Mouse (Mus musculus) lung, adult 2 months (tissue): ENCODE results near the gene Kdm2a. TPM values are rescaled to one million over a fixed set of nuclear protein-coding genes. Genes with fewer than 3 reads are reported as not detected.

ENCODE experiments used
- DNase-seq: peaks from one replicate; pipeline ENCODE4 v3.0.0; 2022
- H3K4me1 ChIP-seq: fragments of 200-500 bp; 2 replicates; pipeline ENCODE4 v1.6.1; 2011; ENCODE audit warnings: low read length; ENCODE audit not compliant: control insufficient read depth, insufficient read depth
- H3K4me3 ChIP-seq: fragments of 200-500 bp; replicated peaks from 2 replicates; pipeline ENCODE3; 2011; ENCODE audit warnings: low read depth, mild to moderate bottlenecking, control low read depth, low read length; ENCODE audit errors: extremely low read depth
- CTCF ChIP-seq: fragments of 200-500 bp; IDR thresholded peaks from 2 replicates; pipeline ENCODE4 v1.5.1; 2011; ENCODE audit warnings: mild to moderate bottlenecking, low read length, control low read depth; ENCODE audit not compliant: insufficient read depth
- POLR2A ChIP-seq: fragments of 200-500 bp; IDR thresholded peaks from 2 replicates; pipeline ENCODE4 v1.6.1; 2011; ENCODE audit warnings: low read depth, mild to moderate bottlenecking, control low read depth, low read length, borderline replicate concordance; ENCODE audit errors: extremely low read depth
- WGBS: fragments of 180-500 bp; shearing (Covaris S2); methylation state at CpG from one replicate; pipeline ENCODE4 v1.1.7; 2018; 5-methylcytosine and 5-hydroxymethylcytosine counted together
- polyA plus RNA-seq: library from polyadenylated mRNA; depleted of rRNA; stranded (reverse); fragments of >200 nt; gene quantifications from 2 replicates; pipeline ENCODE4 v1.2.3, GENCODE M21; 2012

The Kdm2a gene
- polyA plus RNA-seq, 1 experiment: 80.8 TPM

GRCm38 (mm10) chr19:4296611-4297010, 101.5 kb downstream of the Kdm2a start:
- H3K4me3 ChIP-seq: no peak overlapping the region
- DNase-seq: no peak
- whole genome bisulfite sequencing: 73% methylated on average over 2 of the region's 2 CpGs
- H3K4me1 ChIP-seq: peaks cover 46% of the 10 kb centered on the region
- TF ChIP-seq CTCF (no peak), POLR2A (no peak)

DNA sequence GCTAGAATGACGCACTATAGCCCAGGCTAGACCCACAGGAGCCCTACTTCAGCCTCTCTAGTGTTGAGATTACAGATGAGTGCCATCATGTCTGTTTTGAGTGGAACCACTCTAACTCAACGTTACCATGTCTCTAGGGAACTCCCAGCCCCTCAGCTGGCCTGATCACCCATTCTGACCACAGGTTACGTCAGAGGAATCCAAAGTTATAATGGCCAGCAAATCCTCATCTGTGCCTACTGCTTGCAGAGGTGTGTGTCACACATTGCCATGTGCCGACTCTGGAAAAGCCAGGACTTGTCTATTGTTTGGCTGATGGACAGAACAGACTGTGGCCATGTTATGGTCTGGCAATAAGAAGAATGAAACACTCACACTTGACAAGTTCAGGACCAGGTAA, 102.7 kb downstream of the Kdm2a start:
- no peak overlapping the region for H3K4me3 ChIP-seq
- TF ChIP-seq POLR2A: no peak
- TF ChIP-seq CTCF: no peak
- WGBS: 53% methylated on average over 4 of the region's 4 CpGs
- H3K4me1 ChIP-seq: peaks cover 38% of the 10 kb centered on the region
- no peak for DNase-seq

DNA sequence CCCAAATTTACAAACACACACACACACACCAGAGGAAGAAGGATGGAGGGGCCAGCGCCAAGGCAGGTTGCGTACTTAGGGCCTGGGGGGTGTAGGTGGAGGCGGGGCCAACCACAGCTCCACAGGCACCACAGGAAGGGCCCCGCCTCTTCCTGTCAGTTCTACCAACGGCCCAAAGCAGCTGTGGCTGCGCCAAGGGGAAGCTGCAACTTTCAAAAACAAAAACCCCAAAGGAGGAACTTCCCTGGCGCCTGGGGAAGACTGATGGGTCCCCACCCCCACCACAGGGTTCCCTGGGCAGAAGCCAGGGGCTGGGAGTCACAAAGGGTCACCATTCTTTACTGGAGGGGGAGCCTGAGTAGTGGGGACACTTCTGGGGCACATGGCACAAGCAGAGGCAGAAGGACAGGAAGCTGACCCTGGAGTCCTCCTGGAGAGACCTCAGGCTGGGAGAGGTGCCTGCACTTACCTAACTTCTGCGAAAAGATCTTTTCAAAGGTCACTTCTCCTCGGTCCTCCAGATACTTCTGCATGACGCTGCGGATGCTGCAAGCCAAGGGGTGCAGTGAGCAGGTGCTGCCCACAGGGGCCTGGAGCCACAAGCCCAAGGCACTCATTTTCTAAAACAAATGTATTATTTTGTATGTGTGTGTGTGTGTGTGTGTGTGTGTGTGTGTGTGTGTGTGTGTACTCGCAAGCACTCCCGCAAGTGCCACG, 103.5 kb downstream of the Kdm2a start:
- peak; percentile 52 for DNase-seq
- Histone ChIP-seq H3K4me1 (peaks cover 29% of the 10 kb centered on the region), H3K4me3 (no peak overlapping the region)
- TF ChIP-seq POLR2A (peak; percentile 15; the same call in 1 of the 2 replicates), CTCF (no peak)
- WGBS: 32% methylated on average over 14 of the region's 14 CpGs

DNA sequence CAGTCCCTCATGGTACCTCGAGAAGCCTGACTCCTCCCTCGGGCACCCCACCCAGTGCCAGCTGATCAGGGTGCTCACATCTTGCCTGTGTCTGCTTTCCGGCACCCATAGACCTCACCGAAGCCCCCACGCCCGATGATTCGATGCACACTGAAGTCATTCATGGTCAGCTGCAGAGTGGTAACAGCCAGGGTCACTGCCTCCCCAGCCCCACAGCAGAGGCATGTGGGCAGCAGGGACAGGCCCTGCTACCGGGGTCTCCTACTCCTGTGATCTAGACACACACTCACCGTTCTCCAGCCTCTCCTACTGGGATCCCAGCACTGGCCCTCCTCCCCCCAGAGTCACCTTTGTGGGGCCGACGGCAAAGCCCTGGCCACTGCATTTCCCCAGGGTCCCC, 106.9 kb downstream of the Kdm2a start:
- 90% methylated on average over 11 of the region's 11 CpGs for WGBS
- Histone ChIP-seq H3K4me3 (no peak overlapping the region), H3K4me1 (peaks cover 12% of the 10 kb centered on the region)
- DNase-seq: no peak
- TF ChIP-seq CTCF: no peak
- TF ChIP-seq POLR2A: no peak

DNA sequence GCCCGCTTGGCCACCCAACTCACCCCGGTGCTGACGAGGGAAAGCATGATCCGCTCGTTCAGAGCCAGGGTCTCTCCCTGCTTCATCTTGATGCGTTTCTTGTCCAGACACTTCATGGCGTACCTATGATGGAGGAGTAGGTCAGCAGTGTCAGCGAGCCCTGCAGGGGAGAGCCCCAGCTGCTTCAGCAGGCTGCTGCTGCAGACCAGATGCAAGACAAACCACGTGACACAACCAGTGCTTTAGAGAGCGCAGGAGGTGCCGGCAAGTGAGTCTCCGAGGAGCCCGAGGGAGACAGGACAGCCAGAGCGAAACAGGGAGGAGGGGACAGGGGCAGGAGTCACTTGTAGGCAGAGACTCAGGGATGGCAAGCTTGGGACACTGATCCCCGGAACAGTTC, 107.3 kb downstream of the Kdm2a start:
- TF ChIP-seq CTCF (no peak), POLR2A (no peak)
- no peak overlapping the region for H3K4me3 ChIP-seq
- H3K4me1 ChIP-seq: peaks cover 12% of the 10 kb centered on the region
- no peak for DNase-seq
- 89% methylated on average over 15 of the region's 15 CpGs for WGBS

- no peak for DNase-seq
- Histone ChIP-seq H3K4me1 (peaks cover 3% of the 10 kb centered on the region; the same call in 1 of the 2 replicates), H3K4me3 (peak overlapping the region; percentile 23)
- TF ChIP-seq CTCF (no peak), POLR2A (no peak)
- 35% methylated on average over 7 of the region's 7 CpGs for WGBS
These were observed 114.4 kb downstream of the Kdm2a start for GRCm38 (mm10) chr19:4283653-4284052.

DNA sequence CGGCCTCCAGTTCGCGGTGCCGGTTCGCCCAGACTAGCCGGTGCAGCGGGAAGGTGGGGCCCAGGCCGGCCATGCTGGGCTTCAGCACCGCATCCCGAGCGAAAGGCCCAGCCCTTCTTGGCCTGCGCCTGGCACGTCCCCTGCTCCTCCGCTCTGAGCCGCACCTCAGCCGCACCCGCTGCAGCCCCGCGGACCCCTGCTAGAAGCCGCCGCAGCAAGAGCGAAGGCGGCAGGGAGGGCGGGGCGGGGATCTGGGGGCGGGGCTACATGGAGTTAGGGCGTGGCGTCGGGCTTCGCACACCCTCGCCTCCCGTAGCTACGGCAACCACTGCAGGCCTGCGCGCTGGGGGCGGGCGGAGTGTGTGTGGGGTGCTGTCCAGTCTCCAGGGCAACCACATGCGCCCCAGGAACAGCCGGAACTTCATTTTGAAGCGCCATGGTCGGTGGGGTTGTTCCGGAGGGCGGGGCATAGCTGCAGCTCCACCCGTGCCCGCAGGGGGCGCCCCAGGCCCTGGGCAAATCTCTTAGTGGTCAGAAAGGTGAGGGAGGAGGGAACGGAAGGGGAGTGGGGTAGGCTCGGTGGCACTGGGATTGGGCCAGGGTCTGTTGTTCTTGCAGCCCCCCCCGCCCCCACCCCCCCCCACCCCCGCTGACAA, 115.1 kb downstream of the Kdm2a start, which contains the start of gene Ankrd13d:
Ankrd13d (minus strand) TSS at position 240 of the 656 bp plus-strand sequence.
- Histone ChIP-seq H3K4me1 (peaks cover 3% of the 10 kb centered on the region; the same call in 1 of the 2 replicates), H3K4me3 (peak within 1 kb of the TSS; percentile 85)
- DNase-seq: peak; percentile 85
- TF ChIP-seq CTCF (peak; percentile 64), POLR2A (no peak)
- under 1% methylated on average over 42 of the region's 50 CpGs for WGBS

DNA sequence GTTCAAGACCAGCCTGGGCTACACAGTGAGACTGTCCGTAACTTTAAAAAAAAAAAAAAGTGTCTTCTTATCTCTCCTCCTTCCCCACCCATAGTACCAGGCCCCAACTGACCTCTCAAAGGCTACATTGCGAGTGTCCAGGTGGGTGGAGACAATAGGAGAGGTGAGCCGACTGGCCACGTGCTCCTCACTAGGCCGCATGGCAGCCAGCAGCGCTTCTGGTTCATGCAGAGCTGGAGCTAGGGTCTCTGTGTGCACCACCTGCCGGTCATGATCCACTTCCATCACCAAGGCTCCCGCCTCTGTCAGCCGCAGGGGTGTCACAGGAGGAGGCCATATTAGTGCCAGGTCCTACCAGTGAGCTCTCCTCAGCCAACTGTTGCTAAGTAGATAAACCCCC, 117.7 kb downstream of the Kdm2a start:
- no peak overlapping the region for H3K4me3 ChIP-seq
- 96% methylated on average over 9 of the region's 9 CpGs for WGBS
- H3K4me1 ChIP-seq: peaks cover 3% of the 10 kb centered on the region; the same call in 1 of the 2 replicates
- no peak for DNase-seq
- no peak for TF ChIP-seq CTCF
- no peak for TF ChIP-seq POLR2A

DNA sequence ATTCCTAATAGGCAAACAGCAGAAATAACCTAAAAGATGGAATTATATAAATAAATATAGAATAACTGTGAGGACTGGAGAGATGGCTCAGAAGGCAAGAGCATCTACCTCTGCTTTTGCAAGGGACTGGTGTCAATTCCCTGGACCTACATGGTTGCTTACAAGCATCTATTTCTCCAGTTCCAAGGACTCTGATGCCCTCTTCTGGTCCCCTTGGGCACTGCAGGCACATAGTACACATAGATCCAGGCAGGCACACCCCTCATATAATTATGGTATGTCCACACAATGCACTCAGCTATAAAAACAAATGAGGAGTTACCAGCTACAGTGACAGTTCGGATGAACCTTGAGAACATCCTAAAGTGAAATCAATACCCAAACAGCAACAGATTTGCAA, 118.6 kb downstream of the Kdm2a start:
- H3K4me1 ChIP-seq: peaks cover 3% of the 10 kb centered on the region; the same call in 1 of the 2 replicates
- H3K4me3 ChIP-seq: no peak overlapping the region
- DNase-seq: no peak
- WGBS: 98% methylated on average over 1 of the region's 1 CpGs
- TF ChIP-seq CTCF: peak; percentile 7; the same call in 1 of the 2 replicates
- TF ChIP-seq POLR2A: no peak
